Mouse (Mus musculus) spleen, postnatal 10 days (tissue): ENCODE data around the gene Agbl3.

Source experiments
- DNase-seq, 2 experiments: peaks; one replicate each; pipeline ENCODE4 v3.0.0; 2021 to 2022; ENCODE audit warnings: low spot score in 2 of 2

Gene Agbl3

GRCm38 (mm10) chr6:34906125-34906524 is 125.9 kb downstream of the Agbl3 start:
- DNase-seq = no peak

- DNase-seq = no peak
Observed at GRCm38 (mm10) chr6:34906661-34907060, 126.4 kb downstream of the Agbl3 start.

- DNase-seq = peak; percentile 34 to 73
Observed at GRCm38 (mm10) chr6:34907121-34907614, 126.9 kb downstream of the Agbl3 start.

GRCm38 (mm10) chr6:34907696-34908260 is 127.5 kb downstream of the Agbl3 start:
- peak; percentile 34 to 42 for DNase-seq
